Mouse (Mus musculus) adrenal gland, adult 18-20 months (tissue): ENCODE measurements at regions not wholly inside any gene's neighbourhood (a gene's known extent, or its start where the extent isn't known, plus 50 kb on each side); places are given as distances from the start of the nearest gene placed in this dataset.

Experiments
- DNase-seq, 2 experiments: peaks; one replicate each; pipeline ENCODE4 v3.0.0; 2021 to 2022; ENCODE audit warnings: low spot score in 2 of 2

DNA sequence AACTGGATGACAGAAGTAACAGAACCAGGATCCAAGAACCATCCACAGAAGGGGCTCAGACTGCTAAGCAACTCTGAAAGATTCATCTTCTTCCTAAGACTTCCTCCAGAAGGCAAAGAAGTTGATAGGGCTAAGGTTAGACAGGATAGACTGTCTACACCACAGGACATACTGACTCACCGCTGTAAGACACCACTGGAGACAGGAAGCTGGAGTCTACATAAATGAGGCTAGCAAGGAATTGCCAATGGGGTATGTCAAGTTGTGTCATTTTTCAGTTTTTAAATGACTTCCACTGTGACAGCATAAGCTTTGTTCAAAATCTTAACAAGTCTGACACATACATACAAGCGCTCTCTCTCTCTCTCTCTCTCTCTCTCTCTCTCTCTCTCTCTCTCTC lies 645.4 kb upstream of the Gm10131 start:
- no peak for DNase-seq

GRCm38 (mm10) chr8:34756171-34756570 lies 644.6 kb upstream of the Gm10131 start:
- DNase-seq, result no peak

- DNase-seq, result no peak
Observed at GRCm38 (mm10) chr8:34755480-34755879, 643.9 kb upstream of the Gm10131 start.

DNA sequence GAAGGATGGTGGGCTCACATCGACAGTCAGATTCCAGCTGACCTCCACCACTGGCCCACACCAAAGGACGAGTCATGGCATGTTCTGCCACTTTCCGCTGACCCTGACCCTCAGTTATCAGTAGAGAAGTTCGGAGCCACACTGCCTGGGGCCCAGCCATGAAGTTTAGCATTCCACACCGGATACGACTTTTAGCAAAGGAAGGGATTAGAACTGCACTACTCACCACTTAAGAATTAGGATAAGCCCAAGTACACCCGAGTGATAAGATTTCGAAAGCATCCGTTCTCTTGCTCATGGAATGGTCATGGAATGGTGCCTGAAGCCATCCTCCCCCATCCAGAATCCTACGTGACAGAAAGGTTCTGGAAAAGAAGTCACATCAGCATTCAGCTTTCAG lies 641.5 kb upstream of the Gm10131 start:
- no peak for DNase-seq

DNA sequence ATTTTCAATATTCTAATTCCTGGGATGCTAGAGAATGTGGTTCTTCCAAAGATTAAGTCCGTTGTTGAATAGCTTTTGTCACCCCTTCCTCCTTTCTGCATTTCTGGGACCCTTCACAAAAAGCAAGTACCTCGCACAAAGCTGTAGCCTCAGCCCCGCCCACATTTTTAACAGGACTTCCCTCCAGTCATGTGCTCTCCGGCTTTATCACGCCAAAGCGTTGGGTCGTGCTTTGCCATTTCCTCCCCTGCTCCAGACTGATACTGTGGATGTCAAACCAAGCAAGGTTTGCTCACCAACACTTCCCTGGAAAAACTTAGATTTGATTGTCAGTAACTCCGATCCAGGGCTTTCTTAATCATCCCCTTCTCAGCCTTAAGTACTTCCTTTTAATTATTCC lies 637.0 kb upstream of the Gm10131 start:
- no peak for DNase-seq

DNA sequence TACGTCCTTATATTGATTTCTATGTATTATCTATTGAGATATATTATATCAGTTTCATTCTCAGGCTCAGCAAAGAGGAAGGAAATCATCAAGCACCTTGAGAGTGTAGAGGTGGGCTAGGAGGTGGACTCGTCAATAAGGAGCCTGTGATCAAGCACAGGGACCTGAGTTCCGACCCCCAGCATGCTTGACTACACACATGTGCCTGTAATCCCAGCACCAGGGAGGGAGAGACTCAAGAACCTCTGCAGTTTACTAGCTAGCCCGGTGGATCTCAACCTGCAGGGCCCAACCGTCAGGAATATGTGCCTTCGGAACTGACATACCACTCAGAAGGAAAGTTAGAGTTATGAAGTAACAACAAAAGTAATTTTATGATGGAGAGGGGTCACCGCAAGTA lies 634.2 kb upstream of the Gm10131 start:
- DNase-seq, result no peak

GRCm38 (mm10) chr8:34744682-34745081 lies 633.1 kb upstream of the Gm10131 start:
- DNase-seq, result no peak

DNA sequence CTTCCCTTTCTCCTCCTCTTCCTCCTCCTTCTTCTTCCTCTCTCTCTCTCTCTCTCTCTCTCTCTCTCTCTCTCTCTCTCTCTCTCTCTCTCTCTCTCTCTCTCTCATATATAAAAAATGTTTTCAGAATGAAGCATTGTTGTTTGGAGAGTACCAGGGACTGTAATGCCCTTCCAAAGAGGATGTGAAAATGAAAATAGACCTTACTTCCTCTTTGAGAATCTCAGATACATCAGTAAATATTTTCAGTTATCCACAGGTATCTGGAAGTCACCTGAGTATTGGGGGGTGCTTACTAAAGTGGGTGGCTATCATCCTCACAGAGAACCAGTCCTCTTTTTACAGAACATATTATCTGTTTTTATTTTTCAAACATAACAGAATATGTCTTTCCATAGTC lies 632.6 kb upstream of the Gm10131 start:
- no peak for DNase-seq

- DNase-seq, result no peak
Observed at GRCm38 (mm10) chr8:34743137-34743536, 631.6 kb upstream of the Gm10131 start.

DNA sequence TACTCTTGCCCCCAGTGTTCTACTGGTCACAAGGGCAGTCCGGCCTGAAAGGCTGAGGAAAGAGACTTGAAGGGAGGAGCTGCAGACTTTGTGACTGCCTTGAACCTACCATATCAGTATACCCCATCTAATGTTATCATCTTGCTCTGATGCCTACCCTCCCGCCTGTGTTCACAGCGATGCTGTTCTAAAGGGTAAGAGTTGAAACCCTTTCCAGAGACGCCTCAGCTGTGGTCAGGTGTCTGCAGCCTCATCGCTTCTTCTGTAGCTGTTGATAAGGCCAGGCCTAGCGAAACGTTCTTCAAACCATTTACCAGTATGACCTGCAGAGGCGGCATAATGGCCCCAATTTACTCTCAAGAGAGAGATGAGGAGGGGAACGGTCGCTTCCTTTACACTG lies 629.3 kb upstream of the Gm10131 start:
- DNase-seq, result no peak

DNA sequence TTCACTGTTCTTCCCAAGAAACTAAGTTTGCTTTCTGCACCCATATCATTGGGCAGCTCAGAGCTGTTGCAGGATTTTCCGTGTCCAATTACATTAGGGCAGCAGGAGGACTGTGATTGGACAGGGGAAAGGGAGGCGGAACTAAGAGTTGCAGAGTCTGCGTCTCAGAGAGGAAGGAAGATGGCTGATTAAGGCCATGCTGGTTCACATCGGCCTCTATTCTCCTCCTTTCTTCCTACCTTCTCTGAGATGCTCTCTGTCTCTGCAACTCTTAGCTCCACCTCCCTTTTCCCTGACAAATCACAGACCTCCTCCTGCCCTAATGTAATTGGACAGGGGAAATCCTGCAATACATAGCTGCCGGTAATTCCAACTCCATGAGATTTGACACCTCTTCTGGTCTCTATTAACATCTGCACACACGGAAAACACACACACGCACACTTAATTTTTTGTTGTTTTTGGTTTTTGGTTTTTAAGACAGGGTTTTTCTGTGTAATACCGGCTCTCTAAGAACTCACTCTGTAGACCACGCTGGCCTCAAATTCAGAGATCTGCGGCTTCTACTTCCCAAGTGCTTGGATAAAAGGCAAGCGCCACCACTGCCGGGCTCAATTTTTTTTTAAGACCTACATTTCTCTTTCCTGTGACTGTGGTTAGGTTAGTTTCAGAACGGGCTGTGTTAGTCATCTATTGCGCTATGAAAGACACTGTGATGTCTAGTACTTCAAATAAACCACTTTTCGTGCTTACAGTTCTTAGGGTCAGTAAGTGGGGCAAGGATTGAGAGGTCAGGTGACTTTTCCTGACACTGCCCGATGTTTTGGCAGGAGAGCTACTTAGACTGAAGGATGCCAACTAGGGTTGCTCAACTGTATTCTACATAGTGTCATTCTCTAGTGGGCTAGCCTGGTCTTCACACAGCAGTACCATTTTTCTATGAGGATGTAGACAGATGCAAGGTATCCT lies 628.6 kb upstream of the Gm10131 start:
- DNase-seq, result no peak

- no peak for DNase-seq
Observed at GRCm38 (mm10) chr8:34736214-34736613, 624.7 kb upstream of the Gm10131 start.

DNA sequence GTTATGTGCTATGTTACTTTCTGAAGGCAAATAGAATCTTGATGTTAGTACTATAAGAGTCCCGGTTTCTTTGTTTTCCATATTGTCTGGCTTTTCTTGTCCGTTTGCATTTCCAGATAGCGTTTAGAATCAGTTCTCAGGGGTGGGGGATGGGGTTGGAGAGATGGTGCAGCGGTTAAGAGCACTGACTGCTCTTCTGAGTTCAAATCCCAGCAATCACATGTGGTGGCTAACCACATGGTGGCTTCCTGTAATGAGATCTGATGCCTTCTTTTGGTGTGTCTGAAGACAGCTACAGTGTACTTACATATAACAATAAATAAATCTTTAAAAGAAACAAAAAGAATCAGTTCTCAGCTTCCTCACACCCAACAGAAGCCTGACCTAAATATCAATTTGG lies 623.5 kb upstream of the Gm10131 start:
- no peak for DNase-seq

DNA sequence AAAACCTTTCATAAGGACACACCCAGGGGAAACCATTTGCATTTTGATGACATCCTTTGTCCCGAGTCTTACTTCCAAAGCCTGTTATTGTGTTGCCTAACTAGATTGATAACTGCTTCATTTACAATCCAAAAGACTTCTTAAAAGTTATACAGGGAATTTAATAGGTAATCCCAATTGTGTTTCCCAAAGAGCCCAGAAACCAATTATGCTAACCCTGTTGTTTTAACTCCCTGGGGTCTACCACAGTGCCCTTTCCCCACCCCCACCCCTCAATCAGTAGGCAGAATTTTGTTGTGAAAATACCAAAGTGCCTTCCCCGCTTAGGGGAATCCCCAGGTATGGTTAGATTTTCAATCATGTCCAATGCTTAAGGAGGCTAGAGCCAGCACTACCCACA lies 621.3 kb upstream of the Gm10131 start:
- no peak for DNase-seq

DNA sequence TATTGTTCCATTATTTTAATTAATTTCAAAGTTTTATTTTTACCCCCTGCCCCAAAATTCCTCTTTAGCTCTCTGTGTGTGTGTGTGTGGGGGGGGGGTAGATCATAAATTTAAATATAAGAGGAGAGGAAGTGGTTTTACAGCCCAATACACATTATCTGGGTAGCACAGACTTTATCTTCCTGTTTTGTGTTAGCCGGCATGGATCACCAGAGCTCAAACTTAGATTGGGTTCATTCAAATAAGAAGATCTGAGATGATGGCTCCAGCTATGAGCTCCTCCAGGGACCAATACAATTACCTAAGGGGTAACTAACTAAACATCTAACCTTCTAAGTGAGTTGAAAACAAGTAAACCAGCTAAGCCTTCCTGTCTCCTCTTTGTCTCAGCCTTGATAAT lies 620.8 kb upstream of the Gm10131 start:
- DNase-seq, result no peak

DNA sequence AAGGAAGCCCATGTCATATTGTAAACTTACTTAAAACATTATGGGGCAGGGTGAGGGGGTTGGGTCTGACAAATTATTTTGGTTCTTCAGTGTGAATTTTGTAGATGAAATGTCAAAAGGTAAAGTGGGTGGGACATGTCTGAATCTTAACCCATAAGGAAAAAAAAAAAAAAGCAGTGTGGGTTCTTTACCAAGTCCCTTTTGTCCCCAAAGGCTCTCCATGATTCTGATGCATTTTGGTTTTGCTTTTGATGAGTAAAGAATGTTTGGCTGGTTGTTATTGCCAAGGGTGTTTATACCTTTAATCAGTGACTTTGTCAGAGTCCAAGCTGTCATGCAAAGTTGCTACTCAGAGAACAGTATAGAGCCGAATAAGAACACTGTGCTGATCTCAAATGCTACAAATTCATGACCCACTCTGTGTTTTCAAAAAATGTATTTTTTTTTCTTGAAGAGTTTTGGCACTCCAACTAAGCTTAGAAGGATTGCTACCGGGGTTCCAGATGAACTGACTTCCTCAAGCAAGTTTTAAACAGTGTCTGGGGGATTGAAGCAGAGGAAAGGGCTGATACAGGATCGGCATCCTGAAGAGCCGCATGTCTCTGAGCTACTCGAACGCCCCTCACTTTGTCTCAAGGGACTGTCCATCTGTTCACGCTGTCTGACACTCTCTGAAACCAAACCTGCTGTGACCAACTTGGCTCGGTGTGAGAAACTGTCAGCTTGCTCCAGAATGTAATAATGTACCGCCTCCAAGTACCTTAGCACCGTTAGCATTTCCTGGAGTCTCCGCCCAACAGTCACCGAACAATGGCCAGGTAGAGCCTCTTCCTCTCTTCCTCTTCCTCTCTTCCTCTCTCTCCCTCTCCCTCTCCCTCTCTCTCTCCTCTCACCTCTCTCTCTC lies 619.8 kb upstream of the Gm10131 start:
- DNase-seq, result no peak

DNA sequence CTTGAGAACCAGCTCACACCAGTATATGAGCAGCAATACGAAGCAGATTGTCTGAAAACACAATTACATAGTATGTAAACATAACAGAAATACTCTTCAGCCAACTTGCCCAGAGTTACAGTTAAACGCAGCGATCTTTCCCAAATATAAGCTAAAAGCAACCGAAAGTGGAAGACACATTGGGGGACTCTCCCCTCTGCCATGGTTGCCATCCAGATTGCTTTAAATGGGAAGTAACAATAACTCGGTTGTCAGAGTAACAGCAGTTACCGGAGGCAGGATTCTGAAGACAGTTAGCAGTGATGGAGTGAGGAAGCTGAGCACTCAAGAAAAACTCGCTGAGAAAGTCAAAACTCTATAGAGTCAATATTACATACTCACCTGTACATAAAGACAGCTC lies 618.0 kb upstream of the Gm10131 start:
- DNase-seq, result no peak

DNA sequence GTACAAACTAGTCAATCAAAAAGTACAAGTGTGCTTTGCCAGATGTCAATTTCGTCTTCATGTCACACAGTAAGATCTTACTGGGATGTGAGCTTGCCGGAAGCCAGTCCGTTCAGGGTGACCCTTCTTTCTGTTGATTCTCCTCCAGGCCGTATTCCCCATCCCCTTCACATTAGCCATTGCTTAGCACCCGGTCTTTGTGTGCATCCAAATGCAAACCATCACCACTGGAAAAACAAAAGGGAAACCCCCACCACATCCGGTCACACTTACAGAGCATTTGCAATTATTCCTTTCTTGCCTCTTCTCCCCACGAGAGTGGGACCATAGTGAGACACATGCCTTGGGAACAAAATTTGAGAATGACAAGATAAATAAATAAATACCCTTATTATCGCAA lies 616.2 kb upstream of the Gm10131 start:
- DNase-seq, result no peak

- DNase-seq, result no peak
Observed at GRCm38 (mm10) chr8:34726145-34726767, 614.7 kb upstream of the Gm10131 start.

- no peak for DNase-seq
Observed at GRCm38 (mm10) chr8:34725546-34725945, 614.0 kb upstream of the Gm10131 start.

DNA sequence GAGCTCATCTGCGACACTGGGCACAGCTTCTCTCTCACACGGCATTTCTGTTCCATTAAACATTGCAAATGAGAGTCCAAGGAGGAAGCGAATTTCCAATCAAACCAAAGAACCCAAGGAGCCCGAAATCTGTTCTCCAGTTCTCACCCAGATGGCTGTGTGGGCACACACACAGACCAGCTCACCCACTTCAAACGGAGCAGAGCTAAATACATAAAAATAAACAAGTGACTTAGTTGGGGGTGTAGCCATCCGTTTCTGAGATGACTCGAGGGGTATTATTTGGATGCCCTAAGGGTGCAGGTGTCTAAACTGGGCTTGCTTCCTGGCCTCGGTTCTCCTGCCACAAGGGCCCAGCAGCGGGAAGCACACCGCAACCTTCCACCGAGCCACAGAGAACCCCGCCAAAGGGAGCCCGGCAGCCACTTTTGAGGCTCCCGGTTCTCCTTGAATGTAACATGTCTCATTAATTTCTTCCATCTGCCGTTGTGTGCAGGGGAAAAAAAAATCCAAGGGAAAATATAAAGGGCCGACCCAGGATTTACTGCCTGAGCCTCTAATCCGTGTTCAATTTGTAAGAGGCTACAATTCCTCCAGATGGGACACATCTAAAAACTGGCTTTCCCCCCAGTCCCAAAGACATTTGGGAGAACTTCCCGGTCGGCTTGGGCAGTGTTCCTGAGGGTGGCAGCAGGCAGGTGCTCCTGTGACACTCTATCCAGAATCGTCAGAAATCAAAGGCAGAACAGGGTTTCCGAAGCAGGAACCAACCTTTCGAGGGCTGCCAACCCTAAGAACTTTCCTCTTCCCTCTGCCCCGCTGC lies 598.6 kb upstream of the Gm10131 start:
- DNase-seq, result no peak
